Mouse (Mus musculus): ENCODE data around the gene Hsf4.

GRCm38 (mm10) chr8:105286907-105287306 is 17.3 kb downstream of the Hsf4 start:
- TF ChIP-seq CTCF (IDR thresholded peaks at IDR 0.05; ENCODE audit: low read depth) (no peak), EP300 (IDR thresholded peaks at IDR 0.05; ENCODE audit: low read depth) (no peak)
